Mouse (Mus musculus) stomach, postnatal 0 days (tissue): ENCODE measurements at regions not wholly inside any gene's neighbourhood (a gene's known extent, or its start where the extent isn't known, plus 50 kb on each side); places are given as distances from the start of the nearest gene placed in this dataset.

Experiments
- ATAC-seq: fragments of 200-750 bp; cut with Nextera tagmentation; 2 replicates; pipeline ENCODE4 v1.8.0; 2017; ENCODE audit not compliant: low FRiP score, low TSS enrichment
- DNase-seq: peaks from one replicate; pipeline ENCODE4 v3.0.0-alpha.2; 2016; ENCODE audit warnings: low spot score
- H3K27ac ChIP-seq: fragments of 300-500 bp; sonication (generic); replicated peaks from 2 replicates; pipeline ENCODE4 v1.5.1; 2014; ENCODE audit warnings: mild to moderate bottlenecking, control low read depth
- H3K27me3 ChIP-seq: fragments of 300-500 bp; sonication (generic); 2 replicates; pipeline ENCODE4 v1.6.1; 2014; ENCODE audit warnings: low read length; ENCODE audit not compliant: control insufficient read depth, insufficient read depth
- H3K36me3 ChIP-seq: fragments of 300-500 bp; sonication (generic); 2 replicates; pipeline ENCODE4 v1.6.1; 2014; ENCODE audit warnings: low read length, mixed read lengths; ENCODE audit not compliant: control insufficient read depth, insufficient read depth
- H3K4me1 ChIP-seq: fragments of 300-500 bp; sonication (generic); replicated peaks from 2 replicates; pipeline ENCODE4 v1.6.1; 2014; ENCODE audit warnings: antibody characterized with exemption; ENCODE audit not compliant: control insufficient read depth, insufficient read depth
- H3K4me2 ChIP-seq: fragments of 300-500 bp; sonication (generic); replicated peaks from 2 replicates; pipeline ENCODE4 v1.6.1; 2014; ENCODE audit warnings: low read depth, mild to moderate bottlenecking, control low read depth, moderate library complexity
- H3K4me3 ChIP-seq: fragments of 300-500 bp; sonication (generic); 2 replicates; pipeline ENCODE4 v1.5.1; 2014; ENCODE audit warnings: low read depth, low read length, control low read depth
- H3K9ac ChIP-seq: fragments of 300-500 bp; sonication (generic); 2 replicates; pipeline ENCODE4 v1.6.1; 2014; ENCODE audit warnings: mild to moderate bottlenecking, low read length, control low read depth, mixed read lengths
- H3K9me3 ChIP-seq: fragments of 300-500 bp; sonication (generic); 2 replicates; pipeline ENCODE4 v1.6.1; 2016; ENCODE audit warnings: low read length; ENCODE audit not compliant: control insufficient read depth
- CTCF ChIP-seq: IDR thresholded peaks from 2 replicates; pipeline ENCODE4 v1.5.1; 2016; ENCODE audit warnings: antibody characterized with exemption, low read depth, mild to moderate bottlenecking, moderate library complexity
- EP300 ChIP-seq: optimal IDR thresholded peaks from 2 replicates; pipeline ENCODE3; 2016; ENCODE audit warnings: antibody characterized with exemption
- whole genome bisulfite sequencing: fragments of 180-500 bp; shearing (Covaris S2); extraction: QIAGEN DNeasy Blood & Tissue Kit; methylation state at CpG from one replicate; pipeline ENCODE4 v1.1.7; 2014; 5-methylcytosine and 5-hydroxymethylcytosine counted together

- TF ChIP-seq EP300 (no peak), CTCF (no peak)
- no peak overlapping the region for H3K4me2 ChIP-seq
- 32% methylated on average over 8 of the region's 8 CpGs for WGBS
- H3K36me3 ChIP-seq, result no peaks in the 10 kb centered on the region
- no peaks in the 10 kb centered on the region for H3K4me1 ChIP-seq
- no peaks in the 10 kb centered on the region for H3K9me3 ChIP-seq
- no peak overlapping the region; the same call in 1 of the 2 replicates for H3K27ac ChIP-seq
- ATAC-seq (peak; percentile 79), DNase-seq (peak; percentile 57)
- no peaks in the 10 kb centered on the region for H3K27me3 ChIP-seq
- H3K4me3 ChIP-seq, result no peak overlapping the region
- H3K9ac ChIP-seq, result no peak overlapping the region
Measured at GRCm38 (mm10) chr6:31617341-31617740, 53.6 kb upstream of the Podxl start.

- Histone ChIP-seq H3K4me3 (no peak overlapping the region), H3K4me1 (no peaks in the 10 kb centered on the region), H3K27me3 (no peaks in the 10 kb centered on the region), H3K27ac (no peak overlapping the region), H3K9me3 (no peaks in the 10 kb centered on the region), H3K36me3 (no peaks in the 10 kb centered on the region), H3K4me2 (no peak overlapping the region), H3K9ac (no peak overlapping the region)
- TF ChIP-seq CTCF, result no peak
- no peak for TF ChIP-seq EP300
- no peak for ATAC-seq
- no peak for DNase-seq
- 51% methylated on average over 4 of the region's 4 CpGs for WGBS
Measured at GRCm38 (mm10) chr6:31615426-31615970, 51.7 kb upstream of the Podxl start.

- DNase-seq (no peak), ATAC-seq (no peak)
- Histone ChIP-seq H3K27ac (no peak overlapping the region), H3K36me3 (no peaks in the 10 kb centered on the region), H3K4me3 (no peak overlapping the region), H3K4me2 (no peak overlapping the region), H3K9me3 (no peaks in the 10 kb centered on the region), H3K27me3 (no peaks in the 10 kb centered on the region), H3K9ac (no peak overlapping the region), H3K4me1 (no peaks in the 10 kb centered on the region)
- WGBS, result 94% methylated on average over 4 of the region's 4 CpGs
- TF ChIP-seq CTCF (no peak), EP300 (no peak)
Measured at GRCm38 (mm10) chr6:31614563-31614962, 50.8 kb upstream of the Podxl start.

- Histone ChIP-seq H3K27ac (no peak overlapping the region), H3K36me3 (no peaks in the 10 kb centered on the region), H3K4me3 (no peak overlapping the region), H3K9ac (no peak overlapping the region), H3K4me1 (no peaks in the 10 kb centered on the region), H3K9me3 (no peaks in the 10 kb centered on the region), H3K27me3 (no peaks in the 10 kb centered on the region), H3K4me2 (no peak overlapping the region)
- DNase-seq, result no peak
- TF ChIP-seq CTCF (no peak), EP300 (no peak)
- ATAC-seq, result 0 out of 2 replicates have a peak, but pooled peaks have one; percentile 18
- WGBS, result 53% methylated on average over 13 of the region's 13 CpGs
Measured at GRCm38 (mm10) chr6:31613590-31614319, 50.0 kb upstream of the Podxl start.
